Mouse (Mus musculus): ENCODE measurements at regions not wholly inside any gene's neighbourhood (a gene's known extent, or its start where the extent isn't known, plus 50 kb on each side); places are given as distances from the start of the nearest gene placed in this dataset.

GRCm38 (mm10) chr8:8109785-8110350 is 551.2 kb downstream of the Efnb2 start:
- H3K36me3 ChIP-seq (ENCODE audit: control insufficient read depth in 1 of 2, insufficient read depth in 2 of 2, low read length in 2 of 2) = no peaks in the 10 kb centered on the region
- H3K9ac ChIP-seq (ENCODE audit: control insufficient read depth, low read depth, low read length, poor library complexity, severe bottlenecking) = no peak overlapping the region
- DNase-seq (ENCODE audit: low read depth, low spot score) = no peak
- H3K4me3 ChIP-seq (ENCODE audit: control insufficient read depth in 1 of 2, insufficient read depth in 1 of 2, low read depth in 2 of 2, low read length in 2 of 2) = no peak overlapping the region
- no peak overlapping the region for H3K27ac ChIP-seq (ENCODE audit: control insufficient read depth, low read depth, low read length)
- no peaks in the 10 kb centered on the region for H3K79me2 ChIP-seq (ENCODE audit: control insufficient read depth, insufficient read depth, low read length, poor library complexity)
- TF ChIP-seq POLR2A (IDR thresholded peaks at IDR 0.05; ENCODE audit: control insufficient read depth in 1 of 2, insufficient read depth in 1 of 2, low read depth in 1 of 2, low read length in 2 of 2, poor library complexity in 1 of 2) (no peak), ZC3H11A (IDR thresholded peaks at IDR 0.05; ENCODE audit: low read depth, low read length) (no peak), EP300 (IDR thresholded peaks at IDR 0.05; ENCODE audit: low read depth in 1 of 2, low read length in 2 of 2) (no peak), GABPA (IDR thresholded peaks at IDR 0.05; ENCODE audit: low read depth, low read length) (no peak), JUND (IDR thresholded peaks at IDR 0.05; ENCODE audit: low read depth, low read length) (no peak), SIN3A (IDR thresholded peaks at IDR 0.05; ENCODE audit: low read length) (no peak), RAD21 (IDR thresholded peaks at IDR 0.05; ENCODE audit: low read depth, low read length) (no peak), POLR2AphosphoS5 (IDR thresholded peaks at IDR 0.05; ENCODE audit: borderline replicate concordance, low read depth, low read length) (no peak), SMC3 (IDR thresholded peaks at IDR 0.05; ENCODE audit: low read depth, low read length) (no peak), MAX (IDR thresholded peaks at IDR 0.05; ENCODE audit: low read length) (no peak), MYC (IDR thresholded peaks at IDR 0.05; ENCODE audit: low read depth, low read length) (no peak), NRF1 (IDR thresholded peaks at IDR 0.05; ENCODE audit: insufficient read depth, low read depth, low read length, poor library complexity, severe bottlenecking) (no peak), ZMIZ1 (IDR thresholded peaks at IDR 0.05; ENCODE audit: low read depth, low read length) (no peak), USF2 (IDR thresholded peaks at IDR 0.05; ENCODE audit: borderline replicate concordance in 1 of 2, insufficient read depth in 1 of 2, low read depth in 1 of 2, low read length in 2 of 2) (no peak), BHLHE40 (IDR thresholded peaks at IDR 0.05; ENCODE audit: borderline replicate concordance, low read depth, low read length) (no peak), TBP (IDR thresholded peaks at IDR 0.05; ENCODE audit: low read depth, low read length) (no peak), MAZ (IDR thresholded peaks at IDR 0.05; ENCODE audit: low read depth, low read length) (no peak), MEF2A (IDR thresholded peaks at IDR 0.05; ENCODE audit: extremely low read depth, insufficient replicate concordance, low read depth, low read length, poor library complexity, severe bottlenecking) (no peak)
- H3K9me3 ChIP-seq (replicated peaks; ENCODE audit: insufficient read depth, low read length) = no peaks in the 10 kb centered on the region
- H3K4me1 ChIP-seq (ENCODE audit: control insufficient read depth in 1 of 2, insufficient read depth in 2 of 2, low read length in 2 of 2) = no peaks in the 10 kb centered on the region
- no peaks in the 10 kb centered on the region for H3K27me3 ChIP-seq (ENCODE audit: control insufficient read depth in 1 of 2, insufficient read depth in 2 of 2, low read length in 2 of 2)

- Histone ChIP-seq H3K4me3 (ENCODE audit: control insufficient read depth in 1 of 2, insufficient read depth in 1 of 2, low read depth in 2 of 2, low read length in 2 of 2) (no peak overlapping the region), H3K9ac (ENCODE audit: control insufficient read depth, low read depth, low read length, poor library complexity, severe bottlenecking) (no peak overlapping the region), H3K27ac (ENCODE audit: control insufficient read depth, low read depth, low read length) (no peak overlapping the region), H3K9me3 (replicated peaks; ENCODE audit: insufficient read depth, low read length) (no peaks in the 10 kb centered on the region), H3K36me3 (ENCODE audit: control insufficient read depth in 1 of 2, insufficient read depth in 2 of 2, low read length in 2 of 2) (no peaks in the 10 kb centered on the region), H3K79me2 (ENCODE audit: control insufficient read depth, insufficient read depth, low read length, poor library complexity) (no peaks in the 10 kb centered on the region), H3K4me1 (ENCODE audit: control insufficient read depth in 1 of 2, insufficient read depth in 2 of 2, low read length in 2 of 2) (no peaks in the 10 kb centered on the region), H3K27me3 (ENCODE audit: control insufficient read depth in 1 of 2, insufficient read depth in 2 of 2, low read length in 2 of 2) (no peaks in the 10 kb centered on the region)
- DNase-seq (ENCODE audit: low read depth, low spot score) = no peak
- TF ChIP-seq RAD21 (IDR thresholded peaks at IDR 0.05; ENCODE audit: low read depth, low read length) = no peak
- TF ChIP-seq MAFK (IDR thresholded peaks at IDR 0.05; ENCODE audit: borderline replicate concordance, low read depth, low read length) = no peak
- no peak for TF ChIP-seq MXI1 (IDR thresholded peaks at IDR 0.05; ENCODE audit: low read depth, low read length)
- no peak for TF ChIP-seq POLR2AphosphoS5 (IDR thresholded peaks at IDR 0.05; ENCODE audit: borderline replicate concordance, low read depth, low read length)
- no peak for TF ChIP-seq HCFC1 (IDR thresholded peaks at IDR 0.05; ENCODE audit: low read depth, low read length)
- no peak for TF ChIP-seq RCOR1 (IDR thresholded peaks at IDR 0.05; ENCODE audit: low read depth, low read length)
- no peak for TF ChIP-seq ETS1 (IDR thresholded peaks at IDR 0.05; ENCODE audit: low read depth, low read length)
- TF ChIP-seq ZKSCAN1 (IDR thresholded peaks at IDR 0.05; ENCODE audit: low read depth, low read length) = no peak
- no peak for TF ChIP-seq ZMIZ1 (IDR thresholded peaks at IDR 0.05; ENCODE audit: low read depth, low read length)
- no peak for TF ChIP-seq CHD1 (IDR thresholded peaks at IDR 0.05; ENCODE audit: low read depth, low read length)
- no peak for TF ChIP-seq USF1 (IDR thresholded peaks at IDR 0.05; ENCODE audit: low read depth, low read length)
- no peak for TF ChIP-seq CTCF (IDR thresholded peaks at IDR 0.05 in 2 of 3, conservative IDR thresholded peaks at IDR 0.05 in 1 of 3; ENCODE audit: control insufficient read depth in 1 of 3, insufficient read depth in 1 of 3, low read depth in 2 of 3, low read length in 3 of 3, poor library complexity in 1 of 3, severe bottlenecking in 1 of 3)
- no peak for TF ChIP-seq POLR2A (IDR thresholded peaks at IDR 0.05; ENCODE audit: control insufficient read depth in 1 of 2, insufficient read depth in 1 of 2, low read depth in 1 of 2, low read length in 2 of 2, poor library complexity in 1 of 2)
- TF ChIP-seq ELF1 (IDR thresholded peaks at IDR 0.05; ENCODE audit: low read depth, low read length) = no peak
- no peak for TF ChIP-seq MYC (IDR thresholded peaks at IDR 0.05; ENCODE audit: low read depth, low read length)
- no peak for TF ChIP-seq ZC3H11A (IDR thresholded peaks at IDR 0.05; ENCODE audit: low read depth, low read length)
Observed at GRCm38 (mm10) chr8:8103492-8103891, 557.5 kb downstream of the Efnb2 start.
